Mouse (Mus musculus) thymus, postnatal 25 days (tissue): ENCODE measurements at regions not wholly inside any gene's neighbourhood (a gene's known extent, or its start where the extent isn't known, plus 50 kb on each side); places are given as distances from the start of the nearest gene placed in this dataset.
"Not testable (repeated sequence)": the region's sequence is repeated elsewhere in the genome, so short reads cannot be mapped to it uniquely, and the experiment has no call there.

Source experiments
- DNase-seq: peaks from one replicate; pipeline ENCODE4 v3.0.0; 2022

GRCm38 (mm10) chr8:34275977-34276660 is 164.6 kb upstream of the Gm10131 start:
- DNase-seq = no peak

GRCm38 (mm10) chr8:34274796-34275195 is 163.3 kb upstream of the Gm10131 start:
- DNase-seq = not testable (repeated sequence)

- no peak for DNase-seq
Measured at GRCm38 (mm10) chr8:34274171-34274570, 162.6 kb upstream of the Gm10131 start.

- DNase-seq = no peak
Measured at GRCm38 (mm10) chr8:34269848-34270247, 158.3 kb upstream of the Gm10131 start.

- peak; percentile 18 for DNase-seq
Measured at GRCm38 (mm10) chr8:34268806-34269520, 157.4 kb upstream of the Gm10131 start.

GRCm38 (mm10) chr8:34254978-34255377 is 143.4 kb upstream of the Gm10131 start:
- DNase-seq = no peak

GRCm38 (mm10) chr8:34251934-34252333 is 140.4 kb upstream of the Gm10131 start:
- DNase-seq = no peak

- DNase-seq = no peak
Measured at GRCm38 (mm10) chr8:34239346-34239900, 127.9 kb upstream of the Gm10131 start.

GRCm38 (mm10) chr8:34233705-34234104 is 122.2 kb upstream of the Gm10131 start:
- DNase-seq = no peak

- DNase-seq = no peak
Measured at GRCm38 (mm10) chr8:34229477-34229876, 117.9 kb upstream of the Gm10131 start.

- DNase-seq = no peak
Measured at GRCm38 (mm10) chr8:34225011-34225890, 113.7 kb upstream of the Gm10131 start.

GRCm38 (mm10) chr8:34222187-34222586 is 110.7 kb upstream of the Gm10131 start:
- no peak for DNase-seq
